Mouse (Mus musculus): ENCODE data around the gene Rhot2. TPM values are rescaled to one million over a fixed set of nuclear protein-coding genes. Genes with fewer than 3 reads are reported as not detected.

The Rhot2 gene
- 23.9 and 25.2 TPM in 2 replicates for polyA plus RNA-seq (2016; fragmentation: Nextera tagmentation; extraction: Ambion mirVana)

GRCm38 (mm10) chr17:25844396-25844901 lies at the start of gene Rhot2:
TSS of gene Rhot2 (minus strand) at chr17:25844851.
- Histone ChIP-seq H3K27me3 (ENCODE audit: low read depth, poor library complexity, severe bottlenecking) (no peaks in the 10 kb centered on the region), H3K27ac (replicated peaks) (peak within 1 kb of the TSS; percentile 92), H3K4me3 (peak within 1 kb of the TSS; percentile 81), H3K9me3 (replicated peaks) (no peaks in the 10 kb centered on the region), H3K36me3 (peaks cover 85% of the 10 kb centered on the region), H3K4me1 (peaks cover 26% of the 10 kb centered on the region)
- under 1% methylated on average over 21 of the region's 21 CpGs for WGBS
- peak; percentile 95 for DNase-seq (ENCODE audit: low spot score)

GRCm38 (mm10) chr17:25893975-25894617 lies 49.4 kb upstream of the Rhot2 start:
- peak; percentile 62 for DNase-seq (ENCODE audit: low spot score)

DNA sequence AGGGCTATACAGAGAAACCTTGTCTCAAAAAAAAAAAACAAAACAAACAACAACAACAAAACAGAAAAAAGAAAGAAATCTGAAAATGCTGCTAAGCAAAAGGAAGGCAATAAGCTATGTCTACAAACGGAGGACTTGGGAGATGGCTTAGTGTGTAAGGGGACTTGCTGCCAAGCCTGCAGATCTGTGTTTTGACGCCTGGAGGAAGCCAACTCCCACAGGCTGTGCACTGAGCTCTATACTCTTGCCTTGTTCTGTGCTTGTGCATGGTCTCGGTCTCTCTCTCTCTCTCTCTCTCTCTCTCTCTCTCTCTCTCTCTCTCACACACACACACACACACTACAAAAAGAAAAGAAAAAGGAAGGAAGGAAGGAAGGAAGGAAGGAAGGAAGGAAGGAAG lies 44.2 kb upstream of the Rhot2 start:
- no peak overlapping the region for H3K27ac ChIP-seq (replicated peaks)
- H3K4me1 ChIP-seq, result peaks cover 20% of the 10 kb centered on the region
- DNase-seq (ENCODE audit: low spot score), result no peak
- 93% methylated on average over 3 of the region's 3 CpGs for WGBS
- H3K36me3 ChIP-seq, result peaks cover 45% of the 10 kb centered on the region
- no peaks in the 10 kb centered on the region for H3K9me3 ChIP-seq (replicated peaks)
- no peak overlapping the region for H3K4me3 ChIP-seq
- H3K27me3 ChIP-seq (ENCODE audit: low read depth, poor library complexity, severe bottlenecking), result no peaks in the 10 kb centered on the region

More at GRCm38 (mm10) chr17:25893975-25894617, 49.4 kb upstream of the Rhot2 start:
- Histone ChIP-seq H3K36me3 (peaks cover 16% of the 10 kb centered on the region), H3K4me1 (peaks cover 24% of the 10 kb centered on the region), H3K4me3 (no peak overlapping the region), H3K9me3 (replicated peaks) (no peaks in the 10 kb centered on the region), H3K27ac (replicated peaks) (peak overlapping the region; percentile 67), H3K27me3 (ENCODE audit: low read depth, poor library complexity, severe bottlenecking) (no peaks in the 10 kb centered on the region)
- WGBS, result 36% methylated on average over 2 of the region's 2 CpGs

DNA sequence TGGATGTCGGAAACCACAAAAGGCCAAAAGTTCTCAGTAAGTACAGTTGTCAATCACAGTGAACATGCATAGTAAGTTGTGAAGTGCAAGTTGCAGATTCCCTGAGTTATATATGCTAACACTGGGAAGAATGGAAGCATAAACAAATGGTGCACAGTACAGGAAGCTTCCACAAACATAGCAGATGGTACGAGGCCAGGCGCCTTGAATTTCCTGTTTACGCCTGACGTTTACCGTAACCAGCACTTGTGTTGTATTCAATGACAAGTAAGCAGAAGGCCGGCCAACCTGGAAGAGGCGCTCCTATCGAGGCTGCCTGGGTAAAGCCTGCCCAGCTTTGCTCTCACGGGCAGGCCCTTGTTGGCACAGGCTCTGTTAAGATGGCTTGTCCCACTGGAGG lies 42.8 kb upstream of the Rhot2 start:
- peaks cover 58% of the 10 kb centered on the region for H3K36me3 ChIP-seq
- no peaks in the 10 kb centered on the region for H3K9me3 ChIP-seq (replicated peaks)
- H3K27ac ChIP-seq (replicated peaks), result no peak overlapping the region
- DNase-seq (ENCODE audit: low spot score), result no peak
- H3K4me1 ChIP-seq, result peaks cover 34% of the 10 kb centered on the region
- H3K27me3 ChIP-seq (ENCODE audit: low read depth, poor library complexity, severe bottlenecking), result no peaks in the 10 kb centered on the region
- 89% methylated on average over 10 of the region's 10 CpGs for WGBS
- no peak overlapping the region for H3K4me3 ChIP-seq

DNA sequence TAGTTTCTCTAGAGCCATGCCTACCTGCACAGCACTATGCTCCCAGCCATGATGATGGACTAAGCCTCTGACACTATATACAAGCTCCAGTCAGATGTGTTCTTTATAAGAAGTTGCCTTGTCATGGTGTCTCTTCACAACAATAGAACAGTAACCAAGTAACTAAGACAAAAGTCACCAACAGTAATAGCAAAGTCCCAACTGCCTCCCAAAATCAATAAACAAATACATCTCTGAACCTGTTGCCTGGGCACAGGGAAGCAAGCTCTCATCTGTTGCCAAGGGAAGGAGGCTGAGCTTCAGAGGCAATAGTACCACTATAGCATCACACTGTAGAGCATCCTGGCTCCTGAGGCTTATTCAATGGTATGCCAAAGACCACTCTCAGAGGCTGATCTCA lies 42.2 kb upstream of the Rhot2 start:
- no peaks in the 10 kb centered on the region for H3K9me3 ChIP-seq (replicated peaks)
- H3K36me3 ChIP-seq, result peaks cover 62% of the 10 kb centered on the region
- no peak overlapping the region for H3K27ac ChIP-seq (replicated peaks)
- peaks cover 41% of the 10 kb centered on the region for H3K4me1 ChIP-seq
- no peak for DNase-seq (ENCODE audit: low spot score)
- no peaks in the 10 kb centered on the region for H3K27me3 ChIP-seq (ENCODE audit: low read depth, poor library complexity, severe bottlenecking)
- no peak overlapping the region for H3K4me3 ChIP-seq

DNA sequence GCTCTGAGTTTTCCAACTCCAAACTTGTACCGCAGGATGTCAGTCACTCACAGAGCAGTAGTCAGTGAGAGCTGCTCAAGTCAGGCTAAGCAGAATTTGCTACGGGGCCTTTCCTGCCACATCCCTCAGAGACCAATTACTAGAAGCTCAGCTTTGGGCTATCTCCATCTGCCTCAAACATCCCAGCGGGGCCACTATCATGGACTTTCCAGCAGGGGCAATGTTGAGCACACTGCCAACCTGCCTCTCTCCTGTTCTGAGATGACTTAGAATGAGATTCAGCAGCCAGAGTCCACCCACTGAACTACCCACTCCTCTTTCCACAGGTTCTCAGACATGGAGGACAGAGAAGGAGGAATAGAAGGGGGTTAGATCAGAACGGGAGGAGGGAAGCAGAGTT lies 41.0 kb upstream of the Rhot2 start:
- Histone ChIP-seq H3K9me3 (replicated peaks) (no peaks in the 10 kb centered on the region), H3K4me3 (no peak overlapping the region), H3K4me1 (peaks cover 52% of the 10 kb centered on the region), H3K27ac (replicated peaks) (no peak overlapping the region), H3K36me3 (peaks cover 62% of the 10 kb centered on the region), H3K27me3 (ENCODE audit: low read depth, poor library complexity, severe bottlenecking) (no peaks in the 10 kb centered on the region)
- peak; percentile 37 for DNase-seq (ENCODE audit: low spot score)
- WGBS, result 66% methylated on average over 4 of the region's 4 CpGs

DNA sequence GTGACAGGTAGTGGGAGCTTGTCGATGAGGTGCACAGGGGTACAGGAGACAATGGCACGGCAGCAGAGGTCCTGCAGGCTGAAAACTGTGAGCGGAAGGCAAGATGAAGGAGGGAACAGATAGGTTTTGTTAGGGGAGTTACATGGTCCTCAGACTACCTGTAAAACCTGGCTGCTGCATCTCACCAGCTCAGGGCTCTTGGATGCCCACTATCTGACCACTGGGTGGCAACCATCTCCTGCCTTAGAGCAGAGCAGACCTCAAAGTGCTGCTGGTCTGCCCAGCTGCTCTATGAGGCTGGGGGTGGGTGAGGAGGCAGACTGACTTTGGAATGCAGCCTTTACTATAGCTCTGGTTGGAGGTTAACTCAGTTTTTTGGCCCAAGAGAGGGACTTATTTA lies 39.2 kb upstream of the Rhot2 start:
- Histone ChIP-seq H3K27me3 (ENCODE audit: low read depth, poor library complexity, severe bottlenecking) (no peaks in the 10 kb centered on the region), H3K4me3 (no peak overlapping the region), H3K9me3 (replicated peaks) (no peaks in the 10 kb centered on the region), H3K36me3 (peaks cover 53% of the 10 kb centered on the region), H3K27ac (replicated peaks) (peak overlapping the region; percentile 90; the same call in 1 of the 2 replicates), H3K4me1 (peaks cover 70% of the 10 kb centered on the region)
- DNase-seq (ENCODE audit: low spot score), result no peak
- WGBS, result 97% methylated on average over 3 of the region's 3 CpGs

DNA sequence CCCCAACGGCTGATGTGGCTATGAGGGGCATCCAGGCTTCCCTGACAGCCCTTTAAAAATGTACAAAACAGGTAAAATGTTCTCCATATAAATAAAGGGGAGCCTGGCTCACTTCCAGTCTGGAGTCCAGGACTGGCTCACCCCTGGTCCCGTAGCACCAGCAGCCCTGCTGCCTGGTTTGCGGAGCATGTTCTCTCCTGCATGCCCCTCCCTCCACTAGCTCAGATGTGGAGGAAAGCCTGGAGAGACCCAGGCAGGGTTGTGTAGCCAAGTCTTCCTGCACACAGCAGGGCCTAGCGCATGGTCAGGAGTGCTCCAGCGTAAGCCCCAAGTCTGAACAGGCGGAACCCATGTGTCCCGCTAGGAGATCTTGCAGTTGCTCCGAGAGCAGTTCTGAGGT lies 38.6 kb upstream of the Rhot2 start:
- Histone ChIP-seq H3K4me3 (0 out of 2 replicates have a peak overlapping the region, but pooled peaks have one; percentile 7), H3K27ac (replicated peaks) (peak overlapping the region; percentile 90), H3K36me3 (peaks cover 53% of the 10 kb centered on the region), H3K4me1 (peaks cover 76% of the 10 kb centered on the region), H3K27me3 (ENCODE audit: low read depth, poor library complexity, severe bottlenecking) (no peaks in the 10 kb centered on the region), H3K9me3 (replicated peaks) (no peaks in the 10 kb centered on the region)
- no peak for DNase-seq (ENCODE audit: low spot score)
- 83% methylated on average over 8 of the region's 8 CpGs for WGBS

DNA sequence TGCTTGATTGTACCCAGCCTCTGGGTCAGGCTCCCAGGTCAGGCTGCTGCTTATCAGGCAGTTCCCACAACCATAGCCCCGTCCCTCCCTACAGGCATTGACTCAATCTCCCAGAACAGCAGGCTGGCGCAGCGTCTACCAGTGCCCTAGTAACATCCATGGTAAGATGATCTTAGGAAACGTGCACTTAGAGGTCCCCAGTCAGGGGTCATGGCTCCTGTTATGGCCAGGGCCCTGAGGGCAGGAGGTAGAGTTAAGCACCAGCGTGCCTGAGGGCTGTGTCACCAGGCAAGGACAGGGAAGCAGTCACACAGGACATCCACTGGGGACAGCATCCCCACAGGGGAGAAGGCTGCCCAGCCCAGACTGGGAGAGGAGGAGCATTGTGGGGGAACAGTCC lies 37.7 kb upstream of the Rhot2 start:
- Histone ChIP-seq H3K27ac (replicated peaks) (peak overlapping the region; percentile 90), H3K4me3 (peak overlapping the region; percentile 30), H3K4me1 (peaks cover 86% of the 10 kb centered on the region), H3K27me3 (ENCODE audit: low read depth, poor library complexity, severe bottlenecking) (no peaks in the 10 kb centered on the region), H3K9me3 (replicated peaks) (no peaks in the 10 kb centered on the region), H3K36me3 (peaks cover 55% of the 10 kb centered on the region)
- 23% methylated on average over 5 of the region's 5 CpGs for WGBS
- no peak for DNase-seq (ENCODE audit: low spot score)

GRCm38 (mm10) chr17:25881691-25882090 lies 37.0 kb upstream of the Rhot2 start:
- no peaks in the 10 kb centered on the region for H3K9me3 ChIP-seq (replicated peaks)
- DNase-seq (ENCODE audit: low spot score), result peak; percentile 68
- peak overlapping the region; percentile 90 for H3K27ac ChIP-seq (replicated peaks)
- 13% methylated on average over 4 of the region's 4 CpGs for WGBS
- H3K27me3 ChIP-seq (ENCODE audit: low read depth, poor library complexity, severe bottlenecking), result no peaks in the 10 kb centered on the region
- H3K4me3 ChIP-seq, result peak overlapping the region; percentile 30
- peaks cover 60% of the 10 kb centered on the region for H3K36me3 ChIP-seq
- H3K4me1 ChIP-seq, result peaks cover 92% of the 10 kb centered on the region

GRCm38 (mm10) chr17:25880913-25881641 lies 36.4 kb upstream of the Rhot2 start:
- peaks cover 63% of the 10 kb centered on the region for H3K36me3 ChIP-seq
- peaks cover 97% of the 10 kb centered on the region for H3K4me1 ChIP-seq
- peak overlapping the region; percentile 30 for H3K4me3 ChIP-seq
- no peaks in the 10 kb centered on the region for H3K9me3 ChIP-seq (replicated peaks)
- no peaks in the 10 kb centered on the region for H3K27me3 ChIP-seq (ENCODE audit: low read depth, poor library complexity, severe bottlenecking)
- H3K27ac ChIP-seq (replicated peaks), result peak overlapping the region; percentile 90
- DNase-seq (ENCODE audit: low spot score), result peak; percentile 83
- WGBS, result under 1% methylated on average over 5 of the region's 5 CpGs

GRCm38 (mm10) chr17:25880196-25880910 lies 35.7 kb upstream of the Rhot2 start, which contains the start of gene Wfikkn1:
TSS of gene Wfikkn1 (minus strand) at chr17:25880858.
- 14% methylated on average over 5 of the region's 5 CpGs for WGBS
- Histone ChIP-seq H3K27me3 (ENCODE audit: low read depth, poor library complexity, severe bottlenecking) (no peaks in the 10 kb centered on the region), H3K4me1 (peaks cover 97% of the 10 kb centered on the region), H3K27ac (replicated peaks) (peak within 1 kb of the TSS; percentile 90), H3K4me3 (peak within 1 kb of the TSS; percentile 30), H3K9me3 (replicated peaks) (no peaks in the 10 kb centered on the region), H3K36me3 (peaks cover 63% of the 10 kb centered on the region)
- DNase-seq (ENCODE audit: low spot score), result peak; percentile 73

Data from midbrain, embryonic 10.5 days (tissue).